Mouse (Mus musculus): ENCODE measurements around the gene Tpd52l1.

DNA sequence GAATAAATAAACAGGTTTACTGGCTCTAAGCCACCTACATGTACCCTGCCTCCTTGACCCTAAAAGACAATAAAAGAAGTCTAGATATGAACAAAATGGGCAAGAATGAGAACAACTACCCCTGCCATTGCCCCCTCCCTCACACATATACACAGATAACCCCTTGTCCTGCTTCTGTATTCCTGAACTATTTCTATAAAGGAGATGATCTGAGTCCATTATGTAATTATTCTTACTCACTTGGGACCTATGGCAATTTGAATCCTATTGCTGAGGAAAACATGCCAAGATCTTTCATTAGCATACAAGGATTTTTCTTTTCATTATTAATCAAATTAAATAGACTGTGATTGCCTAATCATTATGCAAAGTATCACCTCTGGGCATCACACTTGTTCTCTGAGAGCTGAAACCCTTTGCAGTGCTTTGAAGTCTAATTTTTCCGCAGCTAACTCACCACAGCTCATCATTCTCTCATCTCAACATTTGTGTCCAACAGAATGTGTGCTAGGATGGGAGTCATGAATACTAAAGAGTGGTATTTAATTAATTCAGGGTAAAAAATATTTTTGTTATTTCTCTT lies 92.8 kb downstream of the Tpd52l1 start:
- no peak for TF ChIP-seq CTCF (IDR thresholded peaks at IDR 0.05; ENCODE audit: low read depth, low read length)
- no peak for TF ChIP-seq POLR2A (IDR thresholded peaks at IDR 0.05; ENCODE audit: insufficient read depth, low read length)
- TF ChIP-seq EP300 (IDR thresholded peaks at IDR 0.05; ENCODE audit: insufficient read depth, low read depth, low read length), result no peak

All from ES-Bruce4 (cell line).